Mouse (Mus musculus) frontal cortex, adult 2 months (tissue): ENCODE results near the gene Tsacc. TPM values are rescaled to one million over a fixed set of nuclear protein-coding genes. Genes with fewer than 3 reads are reported as not detected.
"Not testable (repeated sequence)": the region's sequence is repeated elsewhere in the genome, so short reads cannot be mapped to it uniquely, and the experiment has no call there.

Source experiments
- DNase-seq, 2 experiments: peaks; one replicate each; pipeline ENCODE4 v3.0.0; 2022; ENCODE audit warnings: low spot score in 1 of 2; ENCODE audit errors: extremely low spot score in 1 of 2
- polyA plus RNA-seq: library from polyadenylated mRNA; depleted of rRNA; stranded (reverse); fragments of >200 nt; gene quantifications from 2 replicates; pipeline ENCODE4 v1.2.3, GENCODE M21; 2012

Gene Tsacc
- polyA plus RNA-seq, 1 experiment, result 5.1 TPM

- not testable (repeated sequence) for DNase-seq
Measured at GRCm38 (mm10) chr3:88284815-88285564, 11.8 kb downstream of the Tsacc start.

DNA sequence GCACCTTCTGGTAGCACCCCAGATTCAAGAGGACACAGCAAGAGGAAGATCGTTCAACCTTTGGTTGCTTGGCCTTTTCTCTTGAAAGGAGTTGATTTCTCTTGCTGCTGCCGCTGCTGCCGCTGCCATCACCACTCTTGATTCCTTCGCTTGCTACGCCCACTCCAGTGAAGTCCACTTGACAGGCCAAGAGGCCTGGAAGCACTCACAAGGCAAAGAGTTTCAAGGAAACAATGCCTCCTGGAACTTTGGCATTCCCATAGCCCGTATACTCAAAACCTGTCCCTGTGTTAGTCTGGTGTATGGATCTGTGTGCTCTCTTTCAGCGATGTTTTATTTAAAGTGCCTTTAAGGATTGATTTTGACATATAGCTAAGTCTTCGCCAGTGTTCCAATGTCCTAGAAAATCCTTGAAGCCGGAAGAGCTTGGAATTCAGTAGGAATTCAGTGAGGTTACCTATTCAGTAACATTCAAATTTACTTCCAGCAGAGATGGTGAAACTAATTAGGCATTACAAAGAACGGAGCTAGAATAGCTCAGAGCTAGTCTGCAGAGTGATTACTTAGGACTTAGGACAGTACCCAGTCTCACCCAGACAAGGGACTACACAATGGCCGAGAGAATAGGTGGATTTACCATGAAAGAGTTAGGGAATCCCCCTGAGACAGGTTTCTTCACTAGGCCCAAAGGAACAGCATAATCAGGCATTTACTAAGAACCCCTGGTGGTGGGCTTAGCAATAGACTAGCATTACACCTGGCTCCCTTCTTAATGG lies 15.5 kb downstream of the Tsacc start:
- not testable (repeated sequence) for DNase-seq

DNA sequence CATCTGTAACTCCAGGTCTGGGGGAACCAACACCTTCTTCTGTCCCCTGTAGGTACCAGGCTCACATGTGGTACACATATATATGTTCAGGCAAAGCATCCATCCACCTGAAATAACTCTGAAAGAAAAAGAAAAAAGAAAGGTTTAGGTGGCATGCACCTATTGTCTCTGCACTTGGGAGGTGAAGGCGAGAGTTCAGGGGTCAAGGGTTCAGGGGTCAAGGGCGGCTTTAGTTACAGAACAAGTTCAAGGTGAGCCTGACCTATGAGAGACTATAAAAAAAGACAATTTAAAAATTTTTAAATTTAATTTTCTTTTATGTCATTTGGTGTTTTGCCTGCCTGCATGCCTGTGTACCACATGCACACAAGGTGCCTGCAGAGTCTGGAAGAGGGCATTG lies 16.8 kb downstream of the Tsacc start:
- DNase-seq, result no peak

DNA sequence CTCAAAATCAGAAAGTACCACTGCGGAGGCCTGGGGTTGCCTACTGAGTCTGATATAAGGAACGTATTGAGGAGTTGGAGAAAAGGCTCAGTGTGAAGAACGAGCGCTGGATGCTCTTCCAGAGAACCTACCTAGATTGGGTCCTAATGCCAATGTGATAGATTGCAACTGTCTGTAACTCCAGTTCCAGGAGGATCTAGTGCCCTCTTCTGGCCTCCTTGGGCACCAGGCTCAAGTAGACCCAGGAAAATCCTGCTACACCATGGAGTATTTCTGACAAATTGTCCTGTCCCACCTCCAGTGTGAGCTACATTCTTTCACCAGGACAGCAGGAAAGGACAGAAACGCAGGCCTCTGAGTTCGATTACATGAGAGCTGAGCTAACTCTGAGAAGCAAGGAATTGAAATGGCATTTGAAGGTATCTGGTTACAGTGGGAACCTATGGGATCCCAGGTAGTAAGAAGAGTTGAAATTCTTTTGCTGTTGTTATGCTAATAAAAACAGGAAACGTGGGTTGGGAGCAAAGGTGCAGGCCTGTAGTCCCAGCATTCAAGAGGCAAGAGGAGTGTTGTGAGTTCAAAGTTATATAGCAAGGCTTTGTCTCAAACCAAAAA lies 20.2 kb downstream of the Tsacc start:
- DNase-seq, result peak in 1 of 2 experiments; percentile 57

DNA sequence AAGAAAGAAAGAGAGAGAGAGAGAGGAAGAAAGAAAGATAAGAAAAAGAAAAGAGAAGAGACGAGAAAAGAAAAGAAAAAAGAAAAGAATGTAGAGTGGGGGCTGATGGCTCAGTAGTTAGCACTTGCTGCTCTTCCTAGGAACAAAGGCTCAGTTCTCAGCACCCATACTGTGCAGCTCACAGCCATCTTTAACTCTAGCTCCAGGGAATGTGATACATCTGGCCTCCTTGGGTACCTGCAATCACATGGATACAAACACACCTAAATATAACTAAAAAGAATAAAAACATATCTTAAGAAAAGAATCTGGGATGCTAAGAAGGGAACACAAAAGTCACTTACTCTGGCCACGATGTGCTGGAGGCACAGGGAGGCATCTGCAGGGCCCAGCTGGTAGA lies 20.7 kb downstream of the Tsacc start:
- DNase-seq, result no peak

- DNase-seq, result no peak
Measured at GRCm38 (mm10) chr3:88274002-88274401, 22.8 kb downstream of the Tsacc start.

DNA sequence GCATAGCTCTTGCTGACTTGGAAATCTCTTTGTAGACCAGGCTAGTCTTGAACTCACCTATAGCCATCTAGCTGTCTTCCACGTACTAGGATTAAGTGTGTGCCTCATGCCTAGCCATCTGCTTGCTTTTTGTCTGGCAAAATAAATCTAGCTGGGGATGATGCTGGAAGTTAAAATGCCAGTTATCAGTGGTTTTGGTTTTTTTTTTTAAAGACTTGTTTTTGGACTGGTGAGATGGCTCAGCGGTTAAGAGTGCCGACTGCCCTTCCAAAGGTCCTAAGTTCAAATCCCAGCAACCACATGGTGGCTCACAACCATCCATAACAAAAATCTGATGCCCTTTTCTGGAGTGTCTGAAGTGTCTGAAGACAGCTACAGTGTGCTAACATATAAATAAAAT lies 24.9 kb downstream of the Tsacc start:
- no peak for DNase-seq

DNA sequence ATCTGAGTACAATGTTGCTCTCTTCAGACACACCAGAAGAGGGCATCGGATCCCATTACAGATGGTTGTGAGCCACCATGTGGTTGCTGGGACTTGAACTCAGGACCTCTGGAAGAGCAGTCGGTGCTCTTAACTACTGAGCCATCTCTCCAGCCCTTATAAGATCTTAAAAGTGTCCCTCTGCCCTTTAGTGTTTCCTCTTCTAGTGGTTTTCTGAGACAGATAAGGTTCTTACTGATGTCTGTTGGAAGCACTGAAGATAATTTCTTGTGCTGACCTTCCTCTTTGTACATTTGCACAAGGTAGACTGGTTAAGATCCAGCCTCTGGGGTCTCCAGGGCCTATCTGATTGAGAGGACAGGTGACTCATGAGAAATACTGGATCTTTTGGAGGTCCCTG lies 25.5 kb downstream of the Tsacc start:
- DNase-seq, result not testable (repeated sequence)

GRCm38 (mm10) chr3:88268991-88269390 lies 27.8 kb downstream of the Tsacc start:
- no peak for DNase-seq

GRCm38 (mm10) chr3:88268014-88268413 lies 28.8 kb downstream of the Tsacc start:
- DNase-seq, result not testable (repeated sequence)

DNA sequence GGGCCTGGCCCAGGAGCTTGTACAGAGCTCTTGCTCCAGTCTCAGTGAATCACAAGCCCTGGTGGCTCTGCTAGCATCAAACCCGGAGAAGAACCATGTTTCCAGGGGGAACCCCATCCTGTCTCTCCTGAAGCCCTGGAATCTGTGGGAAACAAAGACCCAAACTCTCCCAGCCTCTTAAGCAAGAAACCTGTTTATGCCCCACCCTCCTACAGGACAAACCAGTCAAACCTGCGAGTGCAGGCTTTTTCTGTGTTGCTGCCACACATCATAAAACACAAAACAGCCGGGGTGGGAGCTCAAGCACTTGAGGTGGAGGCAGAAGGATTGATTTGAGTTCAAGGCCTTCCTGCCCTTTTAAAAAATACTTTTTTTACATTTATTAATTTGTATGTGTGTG lies 34.5 kb downstream of the Tsacc start:
- no peak for DNase-seq

DNA sequence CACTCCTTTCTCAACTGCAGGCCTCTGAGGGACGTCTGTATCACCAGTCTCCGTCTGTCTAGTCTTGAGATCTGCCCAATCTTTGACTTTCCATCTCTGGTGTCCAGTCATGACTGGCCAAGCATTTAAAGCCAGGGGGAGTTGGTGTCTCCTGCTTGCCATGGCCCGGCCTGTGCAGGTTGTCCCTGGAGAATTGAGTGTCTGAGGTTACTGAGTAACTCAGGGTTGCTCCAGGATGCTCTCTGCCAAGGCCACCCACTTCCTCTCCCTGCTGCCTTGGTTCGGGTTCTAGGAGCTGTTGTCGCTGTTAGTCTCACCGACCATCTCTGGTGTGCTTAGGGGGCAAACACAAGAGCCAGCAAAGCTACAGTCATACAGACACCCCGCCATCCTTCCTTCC lies 40.4 kb downstream of the Tsacc start:
- no peak for DNase-seq

- DNase-seq, result no peak
Measured at GRCm38 (mm10) chr3:88255950-88256349, 40.8 kb downstream of the Tsacc start.

- no peak for DNase-seq
Measured at GRCm38 (mm10) chr3:88254268-88254926, 42.4 kb downstream of the Tsacc start, which contains the start of gene Rhbg. TSS of gene Rhbg (minus strand) at chr3:88254709.

GRCm38 (mm10) chr3:88252739-88253138 lies 44.1 kb downstream of the Tsacc start:
- no peak for DNase-seq

- DNase-seq, result no peak
Measured at GRCm38 (mm10) chr3:88248406-88248805, 48.4 kb downstream of the Tsacc start.

DNA sequence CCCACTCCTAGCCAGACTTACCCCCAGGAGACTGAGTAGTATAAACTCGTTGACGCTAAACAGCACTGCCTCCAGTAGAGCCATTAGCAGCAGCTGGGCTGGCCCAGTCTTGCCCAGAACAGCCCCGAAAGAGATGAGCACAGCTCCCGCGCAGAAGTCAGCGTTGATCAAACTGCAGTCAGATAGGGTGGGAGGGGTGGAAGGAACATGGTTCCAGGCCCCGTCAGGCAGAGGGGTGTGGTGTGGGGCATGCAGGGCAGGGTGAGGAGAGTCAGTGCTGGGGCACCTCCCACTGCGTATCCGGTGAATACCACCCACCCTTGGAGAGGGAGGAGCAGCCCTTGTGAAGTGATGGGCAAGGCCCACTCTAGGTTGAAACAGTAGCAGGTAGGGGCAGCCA lies 49.1 kb downstream of the Tsacc start:
- DNase-seq, result no peak

DNA sequence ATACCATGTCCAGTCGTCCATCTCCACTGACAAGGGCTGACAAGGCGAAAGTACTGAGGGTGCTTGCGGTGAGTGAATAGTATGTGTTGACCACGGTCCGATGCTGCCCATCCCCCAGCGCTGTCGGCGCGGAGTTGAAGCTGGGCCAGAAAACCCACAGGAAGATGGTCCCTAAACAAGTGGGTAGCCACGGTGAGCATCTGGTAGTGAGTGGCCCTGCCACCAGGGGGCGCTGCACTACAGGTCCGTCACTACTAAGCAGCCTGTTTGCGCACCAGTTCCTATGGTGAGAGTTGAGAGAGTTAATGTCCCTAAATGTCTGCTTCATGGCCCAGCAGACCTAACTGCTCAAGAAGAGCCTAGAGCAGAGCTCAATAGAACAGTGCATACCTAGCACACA lies 51.0 kb downstream of the Tsacc start:
- peak in 1 of 2 experiments; percentile 85 for DNase-seq

DNA sequence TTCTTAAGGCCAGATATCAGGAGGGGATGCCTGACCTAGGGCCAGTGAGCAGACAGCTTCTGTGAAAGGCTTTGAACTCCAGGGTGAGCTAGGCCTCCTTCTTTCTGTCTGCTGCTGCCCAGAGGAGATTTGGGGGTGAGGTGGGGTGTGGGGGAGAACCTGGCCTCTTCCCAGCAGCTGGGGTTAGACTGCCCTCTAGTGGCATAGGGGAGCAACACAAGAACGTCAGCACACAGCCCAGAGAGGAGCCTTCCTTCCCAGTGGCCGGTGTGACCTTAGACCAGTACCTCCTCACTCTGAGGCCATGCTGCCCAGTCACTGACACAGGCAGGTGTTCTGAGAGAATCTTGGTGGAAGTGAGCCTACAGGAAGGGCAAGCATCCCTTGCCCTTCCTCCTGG lies 52.7 kb downstream of the Tsacc start:
- peak in 1 of 2 experiments; percentile 75 for DNase-seq

DNA sequence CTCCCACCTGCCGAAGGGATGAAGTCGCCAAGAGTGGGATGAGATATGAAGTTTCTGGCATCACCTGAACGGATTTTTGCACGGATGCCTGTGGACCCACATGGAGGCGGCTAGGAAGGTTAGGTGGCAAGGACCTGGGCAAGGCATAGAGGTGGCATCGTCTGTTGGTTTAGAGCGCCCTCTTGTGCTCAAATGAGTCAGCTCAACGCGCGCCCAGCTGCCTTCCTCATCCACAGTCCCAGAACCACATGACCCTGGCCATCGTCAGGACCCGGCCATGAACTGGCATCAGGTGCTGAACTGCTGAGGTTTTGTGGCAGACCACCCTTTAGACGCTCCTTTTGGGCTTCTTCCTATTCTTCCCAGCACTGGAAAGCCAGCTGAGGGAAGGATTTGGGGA lies 54.3 kb downstream of the Tsacc start:
- DNase-seq, result peak in 1 of 2 experiments; percentile 95
